Mouse (Mus musculus): ENCODE results near the gene Hist2h3c2. TPM values are rescaled to one million over a fixed set of nuclear protein-coding genes. Genes with fewer than 3 reads are reported as not detected.

Gene Hist2h3c2
- total RNA-seq, 2 experiments from 2014 or later: 23.8 to 30.2 TPM

- DNase-seq: peak; percentile 91 to 93
Observed at GRCm38 (mm10) chr3:96197129-96197749, 41.7 kb downstream of the Hist2h3c2 start.

DNA sequence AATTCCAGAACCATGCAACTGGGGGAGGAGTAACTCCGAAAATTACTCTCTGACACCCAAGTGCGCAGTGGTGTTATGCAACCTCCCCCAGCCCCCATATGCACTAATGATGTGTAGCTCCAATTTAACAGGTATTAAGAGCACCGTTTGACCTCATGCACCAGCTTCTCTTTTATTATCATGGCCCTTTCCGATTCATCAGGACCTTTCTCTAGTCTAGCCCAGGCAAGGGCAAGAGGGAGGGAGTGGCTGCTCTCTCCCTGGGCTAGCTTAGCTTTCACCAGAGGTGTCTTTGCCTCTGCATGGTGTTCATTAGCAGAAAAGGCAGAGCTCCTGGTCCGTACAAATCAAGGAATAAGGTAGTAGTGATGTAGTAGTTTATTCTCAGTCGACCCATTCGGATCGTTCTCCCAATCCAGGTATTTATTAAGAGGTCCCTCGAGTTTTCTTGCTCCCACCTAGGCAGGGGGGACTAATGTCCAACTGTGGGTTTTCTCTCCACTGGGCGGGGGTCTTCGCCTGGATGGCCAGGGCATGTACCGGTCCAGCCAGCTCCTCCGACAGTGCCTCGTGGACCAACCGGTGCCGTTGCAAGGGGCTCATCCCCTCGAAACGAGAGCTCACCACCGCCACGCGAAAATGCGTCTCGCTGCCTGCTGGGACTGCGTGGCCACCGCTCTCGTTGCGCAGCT, 42.3 kb downstream of the Hist2h3c2 start:
- no peak for DNase-seq

GRCm38 (mm10) chr3:96195616-96196313, 43.2 kb downstream of the Hist2h3c2 start:
- no peak for DNase-seq

DNA sequence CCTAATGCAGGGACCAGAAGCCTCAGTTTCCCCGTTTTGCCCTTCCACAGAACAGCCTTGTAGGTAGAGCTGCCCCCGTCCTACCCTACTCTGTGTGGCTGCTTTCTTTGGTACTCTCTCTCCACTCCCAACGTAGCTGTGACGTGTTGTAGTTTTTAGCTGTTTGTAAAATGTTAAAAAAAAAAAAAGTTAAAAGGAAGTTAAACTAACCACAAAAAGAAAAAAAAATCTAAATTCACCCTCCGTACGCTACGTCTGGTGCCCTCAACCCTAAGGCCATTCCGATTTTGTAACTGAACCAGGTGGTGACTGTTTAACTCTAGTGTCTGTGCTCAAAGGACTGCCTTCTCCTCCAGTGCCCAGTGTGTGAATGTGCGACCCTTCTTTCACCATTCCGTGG, 44.0 kb downstream of the Hist2h3c2 start:
- no peak for DNase-seq

GRCm38 (mm10) chr3:96192977-96193376, 46.0 kb downstream of the Hist2h3c2 start:
- DNase-seq: no peak

Small RNAs within 50 kb of the gene (microRNA-seq; reads per million reads assigned to microRNA genes)
- gene Gm44492 (not detected), gene Gm47311 (not detected), gene Gm47313 (not detected)

Other genes with a start within 250 kb of the Hist2h3c2 start
- gene Plekho1, start 243.1 kb downstream of the Hist2h3c2 start, total RNA-seq (2021): 10 to 100 TPM; 18.5 to 29.8 TPM
- gene Vps45, start 180.7 kb downstream of the Hist2h3c2 start, total RNA-seq (2021): 10 to 100 TPM; 30.6 to 34.7 TPM
- 10 to 100 TPM; 34.5 to 39.3 TPM for gene Otud7b, start 134.6 kb downstream of the Hist2h3c2 start, total RNA-seq (2021)
- gene Mtmr11, start 77.1 kb downstream of the Hist2h3c2 start, total RNA-seq (2021): 10 to 100 TPM; 15.6 to 31.5 TPM
- gene Sf3b4, start 66.8 kb downstream of the Hist2h3c2 start, total RNA-seq (2021): 10 to 100 TPM; 53.6 to 57.9 TPM
- 1 to 10 TPM; 5.5 to 7.5 TPM for gene Sv2a, start 58.0 kb downstream of the Hist2h3c2 start, total RNA-seq (2021)
- 10 to 100 TPM; 26.8 to 41.2 TPM for gene Bola1, start 19.4 kb downstream of the Hist2h3c2 start, total RNA-seq (2021)
- gene Hist2h2ab, start 19.3 kb downstream of the Hist2h3c2 start, total RNA-seq (2021): 1 to 10 TPM; 7.1 to 8.0 TPM
- gene Hist2h2ac, start 18.2 kb downstream of the Hist2h3c2 start, total RNA-seq (2021): 10 to 100 TPM; 60.6 to 68.7 TPM
- 10 to 100 TPM; 16.3 to 17.9 TPM for gene Hist2h2be, start 18.0 kb downstream of the Hist2h3c2 start, total RNA-seq (2021)
- 100 to 1,000 TPM; 495 to 593 TPM for gene Hist2h2aa2, start 1.1 kb upstream of the Hist2h3c2 start, total RNA-seq (2021)
- gene Hist2h2aa1, start 6.4 kb upstream of the Hist2h3c2 start, total RNA-seq (2021): 10 to 100 TPM in 1 of 2 experiments, 1 to 10 TPM in 1; 2.9 to 13.5 TPM
- gene Hist2h3c1, start 7.6 kb upstream of the Hist2h3c2 start, total RNA-seq (2021): not detected
- gene Hist2h4, start 24.2 kb upstream of the Hist2h3c2 start, total RNA-seq (2021): 10 to 100 TPM; 25.0 to 26.7 TPM
- 100 to 1,000 TPM in 1 of 2 experiments, 10 to 100 TPM in 1; 100.0 to 108 TPM for gene Hist2h3b, start 29.5 kb upstream of the Hist2h3c2 start, total RNA-seq (2021)
- 100 to 1,000 TPM; 103 to 116 TPM for gene Hist2h2bb, start 30.6 kb upstream of the Hist2h3c2 start, total RNA-seq (2021)
- 1 to 10 TPM; 1.7 to 1.9 TPM for gene Fcgr1, start 54.8 kb upstream of the Hist2h3c2 start, total RNA-seq (2021)
- gene BC107364, start 213.2 kb upstream of the Hist2h3c2 start, total RNA-seq (2021): not detected

Measured in adrenal gland, postnatal 36 days (tissue).